Mouse (Mus musculus) cortical plate, adult 2 months (tissue): ENCODE results near the gene Galnt7.

Source experiments
- CTCF ChIP-seq: fragments of 200-500 bp; IDR thresholded peaks from 2 replicates; pipeline ENCODE4 v1.5.1; 2011; ENCODE audit warnings: mild to moderate bottlenecking, control low read depth, low read length; ENCODE audit not compliant: insufficient read depth; ENCODE audit errors: extremely low read depth
- POLR2A ChIP-seq: fragments of 200-500 bp; IDR thresholded peaks from 2 replicates; pipeline ENCODE4 v1.6.1; 2011; ENCODE audit warnings: mild to moderate bottlenecking, low read length, control low read depth; ENCODE audit not compliant: insufficient read depth; ENCODE audit errors: extremely low read depth

GRCm38 (mm10) chr8:57552102-57553032 lies 100.5 kb downstream of the Galnt7 start:
- TF ChIP-seq POLR2A (no peak), CTCF (no peak)
